Mouse (Mus musculus) hindbrain, embryonic 11.5 days (tissue): Measurements from ENCODE around the gene Lta. TPM values are rescaled to one million over a fixed set of nuclear protein-coding genes. Genes with fewer than 3 reads are reported as not detected.

Experiments
- ATAC-seq: fragments of 200-750 bp; cut with Nextera tagmentation; 2 replicates; pipeline ENCODE4 v1.8.0; 2017; ENCODE audit warnings: mild to moderate bottlenecking, moderate TSS enrichment, moderate library complexity; ENCODE audit not compliant: low FRiP score
- DNase-seq: peaks from one replicate; pipeline ENCODE4 v3.0.0-alpha.2; 2015; ENCODE audit warnings: low spot score
- H3K27ac ChIP-seq: fragments of 300-500 bp; sonication (generic); 2 replicates; pipeline ENCODE4 v1.5.1; 2014; ENCODE audit warnings: mild to moderate bottlenecking, low read depth, low read length
- H3K27me3 ChIP-seq: fragments of 300-500 bp; sonication (generic); 2 replicates; pipeline ENCODE4 v1.6.1; 2014; ENCODE audit warnings: mild to moderate bottlenecking, low read length, moderate library complexity, mixed read lengths; ENCODE audit not compliant: control insufficient read depth, insufficient read depth
- H3K36me3 ChIP-seq: fragments of 300-500 bp; sonication (generic); 2 replicates; pipeline ENCODE4 v1.6.1; 2014; ENCODE audit warnings: mild to moderate bottlenecking, low read length, moderate library complexity, mixed read lengths; ENCODE audit not compliant: control insufficient read depth, insufficient read depth
- H3K4me1 ChIP-seq: fragments of 300-500 bp; sonication (generic); replicated peaks from 2 replicates; pipeline ENCODE4 v1.6.1; 2014; ENCODE audit warnings: low read length, mixed read lengths; ENCODE audit not compliant: control insufficient read depth, insufficient read depth
- H3K4me2 ChIP-seq: fragments of 300-500 bp; sonication (generic); replicated peaks from 2 replicates; pipeline ENCODE4 v1.6.1; 2014; ENCODE audit warnings: mild to moderate bottlenecking, low read depth, low read length
- H3K4me3 ChIP-seq: fragments of 300-500 bp; sonication (generic); 2 replicates; pipeline ENCODE4 v1.5.1; 2014; ENCODE audit warnings: low read depth, low read length
- H3K9ac ChIP-seq: fragments of 300-500 bp; sonication (generic); 2 replicates; pipeline ENCODE4 v1.6.1; 2014; ENCODE audit warnings: low read depth, low read length
- H3K9me3 ChIP-seq: fragments of 300-500 bp; sonication (generic); 2 replicates; pipeline ENCODE4 v1.6.1; 2016; ENCODE audit warnings: low read length; ENCODE audit not compliant: control insufficient read depth
- WGBS: fragments of 180-500 bp; shearing (Covaris S2); extraction: QIAGEN DNeasy Blood & Tissue Kit; methylation state at CpG from one replicate; pipeline ENCODE4 v1.1.7; 2014; 5-methylcytosine and 5-hydroxymethylcytosine counted together
- polyA plus RNA-seq: library from polyadenylated mRNA; unstranded; fragments of >200 nt; fragmentation: Nextera tagmentation; extraction: Ambion mirVana; gene quantifications from 2 replicates; pipeline ENCODE4 v1.2.1, GENCODE M21; 2014

The Lta gene
- not detected in 2 replicates for polyA plus RNA-seq

DNA sequence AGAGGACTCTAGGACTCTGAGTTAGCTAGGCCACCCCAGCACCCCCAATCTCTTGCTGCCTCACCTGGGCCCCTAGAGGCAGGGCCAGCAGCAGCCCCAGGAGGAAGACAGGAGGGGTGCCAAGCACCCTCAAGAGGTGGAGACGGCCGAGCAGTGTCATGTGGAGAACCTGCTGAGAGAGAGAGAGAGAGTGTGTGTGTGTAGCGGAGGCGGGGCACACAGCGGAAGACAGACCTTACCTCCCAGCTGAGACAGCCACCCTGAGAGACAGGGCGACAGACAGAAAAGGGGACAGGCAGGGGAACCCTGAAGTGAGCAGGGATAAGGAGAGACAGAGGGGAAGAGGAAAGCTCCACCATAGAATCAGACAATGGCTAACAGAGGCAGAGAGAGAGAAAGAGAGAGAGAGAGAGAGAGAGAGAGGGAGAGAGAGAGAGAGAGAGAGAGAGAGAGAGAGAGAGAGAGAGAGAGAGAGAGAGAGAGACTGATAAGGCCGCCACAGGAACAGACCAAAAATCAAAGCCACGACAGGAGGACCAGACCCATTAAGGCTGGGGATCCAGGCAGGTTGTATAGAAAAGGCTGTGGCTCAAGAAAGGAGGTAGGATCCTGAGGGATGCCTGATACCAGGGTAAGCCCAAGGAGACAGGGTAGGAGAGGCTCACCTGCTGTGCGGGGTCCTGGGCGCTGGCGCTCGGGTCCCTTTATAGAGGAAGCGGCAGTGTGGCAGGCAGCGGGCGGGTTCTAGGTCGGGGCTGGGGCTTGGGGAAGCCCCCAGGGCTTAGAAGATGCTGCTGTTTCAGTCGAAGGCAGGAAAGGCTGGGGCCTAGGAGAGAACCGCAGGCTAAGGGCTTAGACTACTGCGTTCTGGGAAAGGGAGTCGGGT lies at the start of gene Lta:
Gene Lta, minus strand, starts transcription at position 858 of the 886 bp plus-strand sequence.
- H3K4me1 ChIP-seq, result no peaks in the 10 kb centered on the region
- H3K27ac ChIP-seq, result no peak within 1 kb of the TSS
- no peak within 1 kb of the TSS for H3K4me3 ChIP-seq
- no peaks in the 10 kb centered on the region for H3K9me3 ChIP-seq
- no peak for ATAC-seq
- no peak within 1 kb of the TSS for H3K4me2 ChIP-seq
- H3K27me3 ChIP-seq, result peaks cover 2% of the 10 kb centered on the region; the same call in 1 of the 2 replicates
- H3K36me3 ChIP-seq, result no peaks in the 10 kb centered on the region
- DNase-seq, result no peak
- no peak within 1 kb of the TSS for H3K9ac ChIP-seq
- 26% methylated on average over 20 of the region's 20 CpGs for WGBS

DNA sequence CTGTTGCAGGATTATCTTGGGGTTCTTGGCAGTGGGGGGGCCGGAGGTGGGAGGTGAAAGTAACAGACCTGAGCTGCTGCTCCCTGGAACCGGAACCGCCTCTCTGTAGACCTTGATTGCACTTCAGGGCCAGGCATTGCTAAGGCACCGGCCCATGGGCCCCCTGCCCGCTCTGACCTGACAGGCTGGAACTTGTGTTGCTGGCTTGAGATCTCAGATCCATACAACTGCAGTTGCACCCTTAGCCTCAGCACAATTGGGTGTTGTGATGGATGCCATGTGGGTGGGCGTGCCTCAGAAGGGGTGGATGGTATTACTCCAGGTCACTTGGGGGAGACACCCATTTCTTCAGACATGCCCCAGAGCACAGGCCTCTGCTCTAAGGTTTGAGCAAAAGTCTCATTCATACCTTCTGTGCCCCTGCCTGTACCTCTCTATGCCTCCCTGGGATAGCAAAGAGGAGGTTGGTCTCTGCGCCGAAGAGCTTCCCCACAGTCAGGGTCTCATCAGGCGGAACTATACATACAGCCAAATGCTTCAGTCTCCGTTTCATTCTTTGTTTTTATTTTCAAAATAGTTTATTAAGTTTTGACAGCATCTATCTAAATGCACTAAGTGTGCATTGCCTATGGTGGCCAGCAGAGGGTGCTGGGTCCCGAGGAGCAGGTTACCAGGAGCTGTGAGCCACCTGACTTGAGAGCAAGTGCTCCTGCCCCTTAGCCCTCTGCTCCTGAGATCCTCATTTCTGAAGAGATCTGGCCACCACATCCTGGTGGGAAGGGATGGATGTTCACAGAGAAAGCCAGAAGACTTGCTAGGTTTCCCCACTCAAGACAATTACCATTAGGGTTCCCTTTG lies 49.3 kb upstream of the Lta start:
- no peaks in the 10 kb centered on the region for H3K9me3 ChIP-seq
- no peak overlapping the region for H3K27ac ChIP-seq
- H3K36me3 ChIP-seq, result peaks cover 27% of the 10 kb centered on the region
- ATAC-seq (peak; percentile 41; the same call in 1 of the 2 replicates), DNase-seq (peak; percentile 62)
- H3K27me3 ChIP-seq, result no peaks in the 10 kb centered on the region
- WGBS, result 58% methylated on average over 11 of the region's 11 CpGs
- H3K4me3 ChIP-seq, result no peak overlapping the region
- H3K4me1 ChIP-seq, result no peaks in the 10 kb centered on the region
- H3K9ac ChIP-seq, result no peak overlapping the region
- no peak overlapping the region for H3K4me2 ChIP-seq

- no peak overlapping the region for H3K27ac ChIP-seq
- peaks cover 35% of the 10 kb centered on the region for H3K36me3 ChIP-seq
- no peak overlapping the region for H3K9ac ChIP-seq
- WGBS, result 90% methylated on average over 29 of the region's 32 CpGs
- no peaks in the 10 kb centered on the region for H3K4me1 ChIP-seq
- no peaks in the 10 kb centered on the region for H3K27me3 ChIP-seq
- H3K4me2 ChIP-seq, result no peak overlapping the region
- no peak for DNase-seq
- no peaks in the 10 kb centered on the region for H3K9me3 ChIP-seq
- no peak overlapping the region for H3K4me3 ChIP-seq
- no peak for ATAC-seq
Observed at GRCm38 (mm10) chr17:35253293-35254093, 48.3 kb upstream of the Lta start.

- no peak overlapping the region for H3K4me2 ChIP-seq
- WGBS, result 88% methylated on average over 18 of the region's 18 CpGs
- H3K27ac ChIP-seq, result no peak overlapping the region
- H3K9me3 ChIP-seq, result no peaks in the 10 kb centered on the region
- no peak overlapping the region for H3K4me3 ChIP-seq
- no peak overlapping the region for H3K9ac ChIP-seq
- DNase-seq, result no peak
- H3K36me3 ChIP-seq, result peaks cover 36% of the 10 kb centered on the region
- ATAC-seq, result no peak
- H3K27me3 ChIP-seq, result no peaks in the 10 kb centered on the region
- H3K4me1 ChIP-seq, result no peaks in the 10 kb centered on the region
Observed at GRCm38 (mm10) chr17:35252619-35253292, 47.6 kb upstream of the Lta start.

DNA sequence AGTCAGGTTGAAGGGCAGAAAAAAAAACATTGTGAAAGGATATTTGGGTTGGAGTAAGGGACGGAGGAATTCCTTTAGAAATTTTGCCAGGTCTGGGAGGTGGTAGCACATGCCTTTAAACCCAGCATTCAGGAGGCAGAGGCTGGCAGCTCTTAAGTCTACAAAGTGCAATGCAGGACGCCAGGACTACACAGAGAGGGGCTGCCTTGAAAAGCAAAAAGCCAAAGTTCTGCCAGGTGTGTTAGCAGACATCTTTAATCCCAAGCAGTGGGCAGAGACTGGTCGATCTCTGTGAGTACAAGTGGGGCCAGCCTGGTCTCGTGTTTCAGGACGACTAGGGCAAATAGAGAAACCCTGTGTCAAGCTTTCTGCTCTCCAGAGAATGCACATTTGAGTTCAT lies 46.8 kb upstream of the Lta start:
- Histone ChIP-seq H3K36me3 (peaks cover 44% of the 10 kb centered on the region), H3K4me3 (no peak overlapping the region), H3K4me1 (no peaks in the 10 kb centered on the region), H3K9ac (no peak overlapping the region), H3K9me3 (no peaks in the 10 kb centered on the region), H3K27me3 (no peaks in the 10 kb centered on the region), H3K27ac (no peak overlapping the region), H3K4me2 (no peak overlapping the region)
- WGBS, result 84% methylated on average over 5 of the region's 5 CpGs
- ATAC-seq, result no peak
- no peak for DNase-seq

DNA sequence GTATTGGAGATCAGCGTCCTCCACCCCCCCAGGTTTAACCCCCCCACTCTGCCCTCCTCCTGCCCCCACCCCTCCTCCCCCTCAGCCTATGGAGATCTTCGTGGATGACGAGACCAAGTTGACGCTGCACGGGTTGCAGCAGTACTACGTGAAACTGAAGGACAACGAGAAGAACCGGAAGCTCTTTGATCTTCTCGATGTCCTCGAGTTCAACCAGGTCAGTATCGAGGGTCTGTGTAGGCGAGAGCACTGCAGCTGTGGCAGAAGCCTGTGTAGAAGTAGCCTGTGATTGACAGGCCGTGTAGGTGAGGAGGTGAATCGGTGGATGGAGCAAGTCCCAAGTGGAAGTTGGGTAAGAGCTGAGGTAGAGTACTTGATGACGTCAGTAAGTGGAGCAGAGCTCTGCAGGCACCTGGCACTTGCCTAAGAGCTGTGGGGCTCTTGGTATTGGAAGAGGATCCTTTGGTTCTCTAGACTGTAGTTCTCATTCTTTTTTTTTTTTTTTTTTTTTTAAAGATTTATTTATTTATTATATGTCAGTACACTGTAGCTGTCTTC lies 46.1 kb upstream of the Lta start:
- Histone ChIP-seq H3K36me3 (peaks cover 51% of the 10 kb centered on the region), H3K9ac (no peak overlapping the region), H3K4me3 (no peak overlapping the region), H3K4me2 (no peak overlapping the region), H3K27ac (no peak overlapping the region), H3K27me3 (no peaks in the 10 kb centered on the region), H3K4me1 (0 out of 2 replicates have a peak, but pooled peaks cover 2% of the 10 kb centered on the region), H3K9me3 (no peaks in the 10 kb centered on the region)
- DNase-seq, result no peak
- WGBS, result 89% methylated on average over 15 of the region's 15 CpGs
- ATAC-seq, result no peak

- Histone ChIP-seq H3K9me3 (no peaks in the 10 kb centered on the region), H3K4me3 (no peak overlapping the region)
- WGBS, result 93% methylated on average over 3 of the region's 3 CpGs
Observed at GRCm38 (mm10) chr17:35250348-35251120, 45.4 kb upstream of the Lta start.

More at GRCm38 (mm10) chr17:35250348-35251120, 45.4 kb upstream of the Lta start:
- ATAC-seq, result no peak
- H3K4me2 ChIP-seq, result no peak overlapping the region
- no peak for DNase-seq
- peaks cover 5% of the 10 kb centered on the region; the same call in 1 of the 2 replicates for H3K4me1 ChIP-seq
- peaks cover 56% of the 10 kb centered on the region for H3K36me3 ChIP-seq
- H3K9ac ChIP-seq, result no peak overlapping the region
- H3K27me3 ChIP-seq, result no peaks in the 10 kb centered on the region
- no peak overlapping the region for H3K27ac ChIP-seq
